Mouse (Mus musculus): ENCODE measurements around the gene 1600002K03Rik.

- peak; percentile 47; the same call in 1 of the 2 replicates for TF ChIP-seq POLR2A (IDR thresholded peaks at IDR 0.05; ENCODE audit: borderline replicate concordance, control insufficient read depth, low read depth, low read length)
- no peak for TF ChIP-seq CTCF (IDR thresholded peaks at IDR 0.05; ENCODE audit: control insufficient read depth, insufficient read depth, low read length)
These were observed 22.2 kb upstream of the 1600002K03Rik start for GRCm38 (mm10) chr10:80150226-80151210.
